Mouse (Mus musculus) megakaryocyte, embryonic 14.5 days (primary cell): ENCODE measurements at regions not wholly inside any gene's neighbourhood (a gene's known extent, or its start where the extent isn't known, plus 50 kb on each side); places are given as distances from the start of the nearest gene placed in this dataset.

Experiments
- FLI1 ChIP-seq: IDR thresholded peaks from 2 replicates; pipeline ENCODE4 v1.6.1; 2012; ENCODE audit warnings: low read length, inconsistent platforms, mixed read lengths
- GATA1 ChIP-seq: IDR thresholded peaks from 3 replicates; pipeline ENCODE4 v1.6.1; 2012; ENCODE audit warnings: mixed read lengths, low read length, inconsistent platforms, borderline replicate concordance

DNA sequence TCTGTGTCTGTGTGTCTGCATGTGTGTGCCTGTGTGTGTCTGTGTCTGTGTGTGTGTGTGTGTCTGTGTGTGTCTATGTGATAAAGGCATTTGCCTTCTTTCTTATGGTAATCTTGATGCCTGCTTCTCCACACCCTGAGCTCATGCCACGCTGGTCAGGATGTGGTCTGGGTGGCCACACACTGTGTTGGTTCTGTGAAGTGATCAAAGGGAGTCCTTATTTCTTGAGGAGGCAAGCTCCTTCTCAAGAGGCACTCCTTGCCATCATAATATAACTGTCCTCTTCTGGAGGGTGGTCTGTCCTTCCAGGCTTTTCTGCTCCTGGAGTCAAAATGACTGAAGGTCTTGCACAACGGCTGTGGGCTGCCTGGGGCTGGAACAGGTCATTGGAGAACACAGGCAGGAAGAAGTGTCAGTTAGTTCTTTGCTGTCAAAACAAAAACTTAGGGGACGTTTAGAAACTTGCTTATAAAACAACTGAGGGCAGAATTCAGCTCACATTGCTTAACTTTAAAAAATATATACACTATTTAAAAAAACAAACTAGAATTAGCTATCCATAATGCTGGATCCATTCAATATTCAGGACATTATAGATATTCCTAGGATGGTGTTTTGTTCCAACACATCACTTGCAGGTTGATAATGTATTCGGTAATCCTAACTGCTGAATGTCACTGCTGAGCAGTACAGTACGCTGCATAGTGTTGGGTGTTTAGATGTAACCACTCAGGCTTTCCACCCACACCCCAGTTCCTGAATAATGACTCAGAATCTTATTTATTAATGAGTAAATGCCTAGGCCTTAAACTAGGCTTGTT lies 50.3 kb upstream of the Lta4h start:
- TF ChIP-seq GATA1: no peak
- TF ChIP-seq FLI1: no peak
